Comparison of ENCODE assay signal across 7 mouse cellular contexts in genomic region chrX:50635634-50636033, GRCm38 (mm10).
A peak's percentile ranks its signal among the peaks of the same experiment; 100 is the strongest.
DNase-seq lines count a peak whose midpoint lies in the region; ATAC-seq and TF ChIP-seq lines count a peak whose summit lies in the region.

No protein-coding gene starts in this region.

- H3K27me3 ChIP-seq in liver, adult 2 months (ENCODE audit: control insufficient read depth, insufficient read depth, low read length) = no peaks in the 10 kb centered on the region
- H3K27me3 ChIP-seq in embryonic facial prominence, embryonic 14.5 days (replicated peaks; ENCODE audit: control insufficient read depth, insufficient read depth, low read length) = no peaks in the 10 kb centered on the region; the same call in 1 of the 2 replicates
- H3K27me3 ChIP-seq in intestine, postnatal 0 days (replicated peaks; ENCODE audit: control insufficient read depth, insufficient read depth, low read length) = no peaks in the 10 kb centered on the region
- no peaks in the 10 kb centered on the region for H3K27me3 ChIP-seq in neural tube, embryonic 15.5 days (replicated peaks)

- no peaks in the 10 kb centered on the region for H3K4me1 ChIP-seq in liver, adult 2 months (ENCODE audit: control insufficient read depth, insufficient read depth, low read length)
- H3K4me1 ChIP-seq in embryonic facial prominence, embryonic 14.5 days (ENCODE audit: control insufficient read depth, insufficient read depth, low read length) = no peaks in the 10 kb centered on the region
- H3K4me1 ChIP-seq in intestine, postnatal 0 days (replicated peaks; ENCODE audit: control insufficient read depth, insufficient read depth, low read length) = no peaks in the 10 kb centered on the region
- no peaks in the 10 kb centered on the region for H3K4me1 ChIP-seq in neural tube, embryonic 15.5 days

- H3K9ac ChIP-seq in liver, adult 2 months (ENCODE audit: low read depth, low read length) = peak overlapping the region; percentile 66; the same call in 1 of the 2 replicates
- H3K9ac ChIP-seq in embryonic facial prominence, embryonic 14.5 days (ENCODE audit: low read depth, low read length) = peak overlapping the region; percentile 55
- H3K9ac ChIP-seq in intestine, postnatal 0 days (ENCODE audit: low read depth, low read length) = peak overlapping the region; percentile 40; the same call in 1 of the 2 replicates
- H3K9ac ChIP-seq in neural tube, embryonic 15.5 days (replicated peaks) = 0 out of 2 replicates have a peak overlapping the region, but pooled peaks have one; percentile 23

- DNase-seq in liver, adult 2 months (ENCODE audit: extremely low read depth, low read depth, low spot score) = no peak
- DNase-seq in liver = no peak
- no peak for DNase-seq in embryonic facial prominence, embryonic 14.5 days (ENCODE audit: low spot score)
- no peak for DNase-seq in ovary, postnatal 36 days (ENCODE audit: low spot score)

- no peak for TF ChIP-seq POLR2A in liver, adult 2 months (IDR thresholded peaks at IDR 0.05; ENCODE audit: extremely low read depth, insufficient read depth, low read length)

- H3K27ac ChIP-seq in liver, adult 2 months (replicated peaks; ENCODE audit: insufficient read depth, low read depth, low read length) = peak overlapping the region; percentile 76
- H3K27ac ChIP-seq in embryonic facial prominence, embryonic 14.5 days (replicated peaks; ENCODE audit: low read depth, low read length) = peak overlapping the region; percentile 61
- peak overlapping the region; percentile 73; the same call in 1 of the 2 replicates for H3K27ac ChIP-seq in intestine, postnatal 0 days (ENCODE audit: low read depth, low read length)
- H3K27ac ChIP-seq in neural tube, embryonic 15.5 days (replicated peaks) = 0 out of 2 replicates have a peak overlapping the region, but pooled peaks have one; percentile 1

- WGBS in liver, adult 2 months = 3% methylated on average over 6 of the region's 6 CpGs
- 29% methylated on average over 6 of the region's 6 CpGs for WGBS in embryonic facial prominence, embryonic 14.5 days
- 25% methylated on average over 6 of the region's 6 CpGs for WGBS in intestine, postnatal 0 days
- WGBS in neural tube, embryonic 15.5 days = 26% methylated on average over 6 of the region's 6 CpGs

- peak; percentile 47 for ATAC-seq in embryonic facial prominence, embryonic 14.5 days (ENCODE audit: low read depth)
- ATAC-seq in intestine, postnatal 0 days = peak; percentile 50
- peak; percentile 54 for ATAC-seq in neural tube, embryonic 15.5 days (ENCODE audit: low FRiP score)
- ATAC-seq in monocyte, adult 5-6 weeks (replicated peaks; ENCODE audit: insufficient number of reproducible peaks, low FRiP score, low TSS enrichment, poor library complexity, severe bottlenecking) = no peak

- 0 out of 2 replicates have a peak, but pooled peaks cover 3% of the 10 kb centered on the region for H3K79me2 ChIP-seq in liver, adult 2 months (ENCODE audit: control insufficient read depth, insufficient read depth, low read length)

- H3K36me3 ChIP-seq in liver, adult 2 months (ENCODE audit: control insufficient read depth, insufficient read depth, low read length) = no peaks in the 10 kb centered on the region; the same call in 1 of the 2 replicates
- 0 out of 2 replicates have a peak, but pooled peaks cover 2% of the 10 kb centered on the region for H3K36me3 ChIP-seq in embryonic facial prominence, embryonic 14.5 days (ENCODE audit: control insufficient read depth, insufficient read depth, low read length)
- H3K36me3 ChIP-seq in intestine, postnatal 0 days (ENCODE audit: control insufficient read depth, insufficient read depth) = no peaks in the 10 kb centered on the region; the same call in 1 of the 2 replicates
- H3K36me3 ChIP-seq in neural tube, embryonic 15.5 days = no peaks in the 10 kb centered on the region

- peak overlapping the region; percentile 72 for H3K4me3 ChIP-seq in liver, adult 2 months (ENCODE audit: insufficient read depth, low read depth, low read length)
- peak overlapping the region; percentile 50 for H3K4me3 ChIP-seq in embryonic facial prominence, embryonic 14.5 days (ENCODE audit: low read depth, low read length)
- H3K4me3 ChIP-seq in intestine, postnatal 0 days (ENCODE audit: low read depth, low read length) = peak overlapping the region; percentile 59
- H3K4me3 ChIP-seq in neural tube, embryonic 15.5 days (replicated peaks) = peak overlapping the region; percentile 52

- peak overlapping the region; percentile 57 for H3K4me2 ChIP-seq in embryonic facial prominence, embryonic 14.5 days (ENCODE audit: low read depth, low read length)
- peak overlapping the region; percentile 62 for H3K4me2 ChIP-seq in intestine, postnatal 0 days (replicated peaks; ENCODE audit: low read depth)
- peak overlapping the region; percentile 58 for H3K4me2 ChIP-seq in neural tube, embryonic 15.5 days

- no peak for TF ChIP-seq CTCF in liver, adult 2 months (IDR thresholded peaks at IDR 0.05; ENCODE audit: low read depth, low read length)
- no peak for TF ChIP-seq CTCF in intestine, postnatal 0 days (IDR thresholded peaks at IDR 0.05; ENCODE audit: low read depth)

- no peaks in the 10 kb centered on the region for H3K9me3 ChIP-seq in embryonic facial prominence, embryonic 14.5 days (ENCODE audit: control insufficient read depth, low read length)
- H3K9me3 ChIP-seq in intestine, postnatal 0 days (ENCODE audit: control insufficient read depth) = no peaks in the 10 kb centered on the region
- H3K9me3 ChIP-seq in neural tube, embryonic 15.5 days (replicated peaks) = no peaks in the 10 kb centered on the region

Comparison
In these comparisons a context has a peak if more than half of its experiments do, and no peak if none do; other contexts are left out.
1. H3K27ac ChIP-seq: peak in every context shown above with its lines; median percentile 76 in liver, adult 2 months; 73 in intestine, postnatal 0 days; 61 in embryonic facial prominence, embryonic 14.5 days; 1 in neural tube, embryonic 15.5 days.